Comparison of ENCODE assay signal across 9 mouse cellular contexts in the genomic region with DNA sequence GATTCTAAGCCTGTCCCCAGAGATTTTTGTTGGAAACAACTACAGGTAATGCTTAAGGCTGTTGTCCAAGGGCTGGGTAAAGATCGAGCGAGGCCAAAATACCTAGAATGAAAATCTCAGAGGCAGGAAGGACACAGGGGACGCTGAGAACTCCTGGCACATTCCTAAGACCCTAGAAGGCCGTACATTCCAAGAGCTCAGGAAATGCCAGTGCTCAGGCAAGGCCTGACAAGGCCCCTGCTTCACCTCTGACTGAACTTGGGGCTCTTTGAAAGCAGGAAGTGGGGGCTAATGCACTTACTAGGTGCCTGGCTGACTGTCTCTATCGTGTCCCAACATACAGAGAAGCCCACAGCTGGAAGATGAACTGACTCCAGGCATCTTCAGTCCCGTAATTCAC. TPM values are rescaled to one million over a fixed set of nuclear protein-coding genes. Genes with fewer than 3 reads are reported as not detected.
A peak's percentile ranks its signal among the peaks of the same experiment; 100 is the strongest.
DNase-seq lines count a peak whose midpoint lies in the region; ATAC-seq and TF ChIP-seq lines count a peak whose summit lies in the region.
"Had no signal": no experiment of that assay in that cellular context is flagged by ENCODE, and none has a peak within 500 bp of the region (broad histone marks: within the 10 kb centered on the region; RNA-seq: fewer than 3 reads in every experiment).

No protein-coding gene starts in this region.

- ATAC-seq in heart, embryonic 11.5 days (replicated peaks; ENCODE audit: insufficient number of reproducible peaks, low FRiP score, low TSS enrichment): no peak
- no peak for ATAC-seq in midbrain, embryonic 16.5 days
- no peak for ATAC-seq in hindbrain, postnatal 0 days

- no peak overlapping the region for H3K9ac ChIP-seq in heart, embryonic 11.5 days (ENCODE audit: low read depth, low read length)
- no peak overlapping the region for H3K9ac ChIP-seq in midbrain, embryonic 16.5 days (ENCODE audit: low read depth, low read length)
- H3K9ac ChIP-seq in hindbrain, postnatal 0 days (replicated peaks; ENCODE audit: low read length): no peak overlapping the region

- H3K9me3 ChIP-seq in heart, embryonic 11.5 days (replicated peaks; ENCODE audit: control insufficient read depth, low read length): no peaks in the 10 kb centered on the region
- no peaks in the 10 kb centered on the region for H3K9me3 ChIP-seq in midbrain, embryonic 16.5 days (replicated peaks; ENCODE audit: control insufficient read depth, low read length, poor library complexity, severe bottlenecking)
- no peaks in the 10 kb centered on the region for H3K9me3 ChIP-seq in hindbrain, postnatal 0 days (ENCODE audit: low read length)

- H3K4me3 ChIP-seq in heart, embryonic 11.5 days (ENCODE audit: low read depth, low read length): no peak overlapping the region
- H3K4me3 ChIP-seq in midbrain, embryonic 16.5 days (ENCODE audit: low read depth, low read length): no peak overlapping the region
- no peak overlapping the region for H3K4me3 ChIP-seq in hindbrain, postnatal 0 days (ENCODE audit: low read length)

- 0 out of 2 replicates have a peak overlapping the region, but pooled peaks have one; percentile 19 for H3K27ac ChIP-seq in heart, embryonic 11.5 days (ENCODE audit: low read depth, low read length)
- no peak overlapping the region for H3K27ac ChIP-seq in midbrain, embryonic 16.5 days (ENCODE audit: low read length)
- H3K27ac ChIP-seq in hindbrain, postnatal 0 days: no peak overlapping the region

- H3K36me3 ChIP-seq in heart, embryonic 11.5 days (ENCODE audit: control insufficient read depth, insufficient read depth, low read length): no peaks in the 10 kb centered on the region
- no peaks in the 10 kb centered on the region for H3K36me3 ChIP-seq in midbrain, embryonic 16.5 days (ENCODE audit: control insufficient read depth, insufficient read depth, low read length)
- no peaks in the 10 kb centered on the region for H3K36me3 ChIP-seq in hindbrain, postnatal 0 days (ENCODE audit: insufficient read depth, low read length)

- peaks cover 61% of the 10 kb centered on the region for H3K4me1 ChIP-seq in heart, embryonic 11.5 days (ENCODE audit: control insufficient read depth, insufficient read depth, low read length)
- H3K4me1 ChIP-seq in midbrain, embryonic 16.5 days (ENCODE audit: control insufficient read depth, insufficient read depth, low read length): 0 out of 2 replicates have a peak, but pooled peaks cover 2% of the 10 kb centered on the region
- peaks cover 14% of the 10 kb centered on the region; the same call in 1 of the 2 replicates for H3K4me1 ChIP-seq in hindbrain, postnatal 0 days (ENCODE audit: insufficient read depth, low read length)

- H3K4me2 ChIP-seq in heart, embryonic 11.5 days: no peak overlapping the region
- no peak overlapping the region for H3K4me2 ChIP-seq in midbrain, embryonic 16.5 days (ENCODE audit: low read length)
- H3K4me2 ChIP-seq in hindbrain, postnatal 0 days (ENCODE audit: low read depth, low read length): no peak overlapping the region

- DNase-seq in heart, postnatal 4 days: no peak
- peak; percentile 8 for DNase-seq in thymus, postnatal 0 days (ENCODE audit: low spot score)
- no peak for DNase-seq in thymus, postnatal 25 days
- DNase-seq in kidney, postnatal 25 days: peak; percentile 32 to 63
- DNase-seq in hindbrain, postnatal 0 days (ENCODE audit: low spot score): no peak
- no peak for DNase-seq in B cell, adult 2 months
- DNase-seq: cerebellum, postnatal 14 days had no signal

- WGBS in heart, embryonic 11.5 days (ENCODE audit: insufficient replicate concordance): 16% methylated on average over 6 of the region's 6 CpGs
- 86% methylated on average over 6 of the region's 6 CpGs for WGBS in midbrain, embryonic 16.5 days
- WGBS in hindbrain, postnatal 0 days: 79% methylated on average over 6 of the region's 6 CpGs

- TF ChIP-seq CTCF in hindbrain, postnatal 0 days (IDR thresholded peaks at IDR 0.05; ENCODE audit: low read depth): no peak

- no peaks in the 10 kb centered on the region for H3K27me3 ChIP-seq in heart, embryonic 11.5 days (ENCODE audit: control insufficient read depth, insufficient read depth, low read length)
- H3K27me3 ChIP-seq in midbrain, embryonic 16.5 days (ENCODE audit: control insufficient read depth, insufficient read depth, low read depth, low read length): no peaks in the 10 kb centered on the region
- no peaks in the 10 kb centered on the region for H3K27me3 ChIP-seq in hindbrain, postnatal 0 days (ENCODE audit: insufficient read depth, low read length)

RNA-seq across cellular contexts. Expression of a gene that starts 4.1 kb away (rescaled TPM):
- 43.9 and 51.6 TPM in 2 replicates for polyA plus RNA-seq in heart, embryonic 11.5 days (2014; fragmentation: Nextera tagmentation; extraction: Ambion mirVana)
- total RNA-seq in heart, postnatal 4 days (2021): 10 to 100 TPM; 56.8 to 62.9 TPM
- 14.8 and 16.8 TPM in 2 replicates for polyA plus RNA-seq in thymus, postnatal 0 days (2015; fragmentation: Nextera tagmentation; extraction: Ambion mirVana)
- polyA plus RNA-seq in midbrain, embryonic 16.5 days (2015; fragmentation: Nextera tagmentation; extraction: Ambion mirVana): 3.1 and 3.3 TPM in 2 replicates
- 4.3 TPM in 2 replicates for total RNA-seq in hindbrain, postnatal 0 days (2014; rRNA removed)
- polyA plus RNA-seq in hindbrain, postnatal 0 days (2015; fragmentation: Nextera tagmentation; extraction: Ambion mirVana): 3.6 and 3.9 TPM in 2 replicates

RNA-seq across cellular contexts. Expression of a gene that starts 52.4 kb away (rescaled TPM):
- 232 and 274 TPM in 2 replicates for polyA plus RNA-seq in heart, embryonic 11.5 days (2014; fragmentation: Nextera tagmentation; extraction: Ambion mirVana)
- 100 to 1,000 TPM; 264 to 274 TPM for total RNA-seq in heart, postnatal 4 days (2021)
- 269 and 297 TPM in 2 replicates for polyA plus RNA-seq in thymus, postnatal 0 days (2015; fragmentation: Nextera tagmentation; extraction: Ambion mirVana)
- polyA plus RNA-seq in midbrain, embryonic 16.5 days (2015; fragmentation: Nextera tagmentation; extraction: Ambion mirVana): 441 and 480 TPM in 2 replicates
- total RNA-seq in hindbrain, postnatal 0 days (2014; rRNA removed): 468 and 519 TPM in 2 replicates
- 372 and 378 TPM in 2 replicates for polyA plus RNA-seq in hindbrain, postnatal 0 days (2015; fragmentation: Nextera tagmentation; extraction: Ambion mirVana)

Comparison
In these comparisons a context has a peak if more than half of its experiments do, and no peak if none do; other contexts are left out.
1. DNase-seq: peak in thymus, postnatal 0 days (single experiment) and kidney, postnatal 25 days (2 of 2); none in heart, postnatal 4 days (single experiment), thymus, postnatal 25 days (single experiment), hindbrain, postnatal 0 days (single experiment) and B cell, adult 2 months (0 of 2).